ENCODE assay signal across 9 mouse cellular contexts in the genomic region with DNA sequence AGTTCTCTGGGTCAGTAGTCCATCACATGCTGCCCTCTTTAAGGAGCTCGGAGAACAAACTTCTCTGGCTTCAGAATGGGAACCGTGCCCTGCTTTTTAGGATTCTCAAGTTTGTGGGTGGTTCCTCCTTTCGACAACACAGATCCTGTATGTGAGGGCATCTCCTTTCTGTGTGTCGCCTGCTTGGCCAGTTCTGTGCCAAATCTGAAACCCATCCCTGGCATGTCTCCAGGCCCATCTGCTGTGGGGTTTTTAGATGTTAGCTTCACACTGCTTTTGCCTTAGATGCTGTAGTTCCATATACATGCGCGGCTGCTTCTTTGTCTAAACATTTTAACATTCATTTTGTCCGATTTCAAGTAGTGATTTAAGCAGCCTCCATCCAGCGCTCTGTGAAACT.
DNase-seq lines count a peak whose midpoint lies in the region; ATAC-seq and TF ChIP-seq lines count a peak whose summit lies in the region.
"Had no signal": no experiment of that assay in that cellular context is flagged by ENCODE, and none has a peak within 500 bp of the region (broad histone marks: within the 10 kb centered on the region; RNA-seq: fewer than 3 reads in every experiment).

No protein-coding gene starts in this region.

- H3K4me3 ChIP-seq in embryonic facial prominence, embryonic 14.5 days (ENCODE audit: low read depth, low read length): no peak overlapping the region
- no peak overlapping the region for H3K4me3 ChIP-seq in embryonic facial prominence, embryonic 10.5 days
- H3K4me3 ChIP-seq in thymus, adult 2 months (ENCODE audit: control insufficient read depth, insufficient read depth, low read length): no peak overlapping the region
- H3K4me3 ChIP-seq: limb, embryonic 12.5 days had no signal

- TF ChIP-seq POLR2A in thymus, adult 2 months (IDR thresholded peaks at IDR 0.05; ENCODE audit: control insufficient read depth, extremely low read depth, insufficient read depth, low read length, poor library complexity): no peak

- WGBS in embryonic facial prominence, embryonic 14.5 days: 60% methylated on average over 8 of the region's 8 CpGs
- WGBS in embryonic facial prominence, embryonic 10.5 days: 89% methylated on average over 8 of the region's 8 CpGs
- 47% methylated on average over 8 of the region's 8 CpGs for whole genome bisulfite sequencing in thymus, adult 2 months

- peak; percentile 47 for DNase-seq in embryonic facial prominence, embryonic 14.5 days (ENCODE audit: low spot score)
- no peak for DNase-seq in embryonic facial prominence, embryonic 10.5 days (ENCODE audit: low spot score)
- peak; percentile 15 for DNase-seq in retina, adult 2 months (ENCODE audit: low read depth, low spot score)
- no peak for DNase-seq in retina, postnatal 1 day
- DNase-seq in layer of hippocampus, adult 9-11 months: peak; percentile 74
- peak; percentile 68 to 77 for DNase-seq in right cerebral cortex, postnatal 36 days (ENCODE audit: low spot score in 2 of 2)
- DNase-seq in thymus, adult 2 months: no peak
- no peak for DNase-seq in thymus, postnatal 36 days

- no peak overlapping the region for H3K9ac ChIP-seq in embryonic facial prominence, embryonic 14.5 days (ENCODE audit: low read depth, low read length)
- H3K9ac ChIP-seq: limb, embryonic 12.5 days had no signal

- H3K36me3 ChIP-seq in embryonic facial prominence, embryonic 14.5 days (ENCODE audit: control insufficient read depth, insufficient read depth, low read length): no peaks in the 10 kb centered on the region
- no peaks in the 10 kb centered on the region for H3K36me3 ChIP-seq in embryonic facial prominence, embryonic 10.5 days (replicated peaks)
- no peaks in the 10 kb centered on the region for H3K36me3 ChIP-seq in thymus, adult 2 months (ENCODE audit: control insufficient read depth, insufficient read depth, low read length)
- H3K36me3 ChIP-seq: limb, embryonic 12.5 days had no signal

- no peaks in the 10 kb centered on the region for H3K9me3 ChIP-seq in embryonic facial prominence, embryonic 14.5 days (ENCODE audit: control insufficient read depth, low read length)
- H3K9me3 ChIP-seq in embryonic facial prominence, embryonic 10.5 days: no peaks in the 10 kb centered on the region
- H3K9me3 ChIP-seq: limb, embryonic 12.5 days had no signal

- H3K4me1 ChIP-seq in embryonic facial prominence, embryonic 14.5 days (ENCODE audit: control insufficient read depth, insufficient read depth, low read length): peaks cover 8% of the 10 kb centered on the region
- no peaks in the 10 kb centered on the region for H3K4me1 ChIP-seq in embryonic facial prominence, embryonic 10.5 days
- peaks cover 22% of the 10 kb centered on the region for H3K4me1 ChIP-seq in thymus, adult 2 months (replicated peaks; ENCODE audit: control insufficient read depth, insufficient read depth, low read length)

- peak overlapping the region; percentile 22; the same call in 1 of the 2 replicates for H3K27ac ChIP-seq in embryonic facial prominence, embryonic 14.5 days (replicated peaks; ENCODE audit: low read depth, low read length)
- no peak overlapping the region for H3K27ac ChIP-seq in embryonic facial prominence, embryonic 10.5 days (replicated peaks)
- H3K27ac ChIP-seq in thymus, adult 2 months (ENCODE audit: control insufficient read depth, insufficient read depth, low read length): no peak overlapping the region
- H3K27ac ChIP-seq: limb, embryonic 12.5 days had no signal

- TF ChIP-seq CTCF in thymus, adult 2 months (IDR thresholded peaks at IDR 0.05; ENCODE audit: borderline replicate concordance, control insufficient read depth, extremely low read depth, insufficient read depth, low read length, poor library complexity): no peak

- no peak for ATAC-seq in embryonic facial prominence, embryonic 14.5 days (ENCODE audit: low read depth)

- no peaks in the 10 kb centered on the region for H3K27me3 ChIP-seq in embryonic facial prominence, embryonic 14.5 days (replicated peaks; ENCODE audit: control insufficient read depth, insufficient read depth, low read length)
- H3K27me3 ChIP-seq in embryonic facial prominence, embryonic 10.5 days (replicated peaks; ENCODE audit: low read depth, poor library complexity, severe bottlenecking): no peaks in the 10 kb centered on the region
- H3K27me3 ChIP-seq in thymus, adult 2 months (ENCODE audit: control insufficient read depth, insufficient read depth, low read length): no peaks in the 10 kb centered on the region
- H3K27me3 ChIP-seq: limb, embryonic 12.5 days had no signal

- H3K4me2 ChIP-seq in embryonic facial prominence, embryonic 14.5 days (ENCODE audit: low read depth, low read length): peak overlapping the region; percentile 2; the same call in 1 of the 2 replicates
- H3K4me2 ChIP-seq: limb, embryonic 12.5 days had no signal

Comparison
In these comparisons a context has a peak if more than half of its experiments do, and no peak if none do; other contexts are left out.
1. DNase-seq: peak in embryonic facial prominence, embryonic 14.5 days (single experiment), retina, adult 2 months (single experiment), layer of hippocampus, adult 9-11 months (single experiment) and right cerebral cortex, postnatal 36 days (2 of 2); none in embryonic facial prominence, embryonic 10.5 days (single experiment), retina, postnatal 1 day (single experiment), thymus, adult 2 months (single experiment) and thymus, postnatal 36 days (0 of 2).